In the genomic region with DNA sequence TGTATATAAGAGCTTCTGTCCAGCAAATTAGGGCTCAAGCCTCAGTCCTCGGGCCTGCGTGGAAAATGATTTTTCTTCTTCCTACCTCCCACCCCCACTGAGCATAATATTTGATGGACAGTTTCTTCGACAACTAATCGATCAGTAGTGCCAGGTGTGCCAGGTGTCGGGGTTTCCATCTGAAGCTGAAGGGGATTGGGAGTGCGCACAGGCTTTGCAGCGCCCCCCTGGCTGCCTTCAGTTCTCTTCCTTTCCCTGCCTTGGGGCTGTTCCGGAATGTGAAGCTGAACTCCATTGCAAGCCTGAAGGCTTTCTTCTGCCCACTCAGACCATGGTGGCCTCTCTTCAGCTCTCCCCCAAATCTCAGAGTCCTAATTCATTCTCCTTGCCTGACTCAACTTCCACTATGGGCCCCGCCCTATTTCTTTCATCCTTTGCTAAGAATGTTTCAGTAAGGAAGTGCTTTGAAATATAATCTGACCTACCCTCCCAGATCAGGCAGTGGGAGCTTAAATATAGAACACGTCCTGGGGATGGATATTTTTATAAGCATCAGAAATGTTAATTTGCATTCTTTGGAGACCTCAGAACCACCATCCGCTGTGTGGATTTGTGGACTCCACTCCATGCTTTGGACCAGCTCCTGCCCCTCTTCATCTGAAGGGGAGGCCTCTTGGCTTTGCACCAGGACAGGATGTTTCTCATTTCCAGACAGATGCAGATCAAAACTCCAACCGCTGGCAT, we compare ENCODE assay signal across 13 mouse cellular contexts.
A peak's percentile ranks its signal among the peaks of the same experiment; 100 is the strongest.
DNase-seq lines count a peak whose midpoint lies in the region; ATAC-seq and TF ChIP-seq lines count a peak whose summit lies in the region.
"Had no signal": no experiment of that assay in that cellular context is flagged by ENCODE, and none has a peak within 500 bp of the region (broad histone marks: within the 10 kb centered on the region; RNA-seq: fewer than 3 reads in every experiment).

No protein-coding gene starts in this region.

- ATAC-seq in heart, embryonic 16.5 days (replicated peaks; ENCODE audit: extremely low read depth, insufficient read depth, low FRiP score): no peak
- ATAC-seq in cerebellum, adult (ENCODE audit: insufficient number of reproducible peaks, low FRiP score, low TSS enrichment): no peak
- ATAC-seq: liver, postnatal 0 days had no signal

- no peaks in the 10 kb centered on the region for H3K9me3 ChIP-seq in heart, embryonic 16.5 days (replicated peaks; ENCODE audit: control insufficient read depth, low read length)

- no peak overlapping the region for H3K4me3 ChIP-seq in heart, embryonic 16.5 days (ENCODE audit: low read length)

- WGBS in heart, embryonic 16.5 days: 58% methylated on average over 12 of the region's 12 CpGs

- H3K27ac ChIP-seq in heart, embryonic 16.5 days (ENCODE audit: low read length): no peak overlapping the region

- peak overlapping the region; percentile 4; the same call in 1 of the 2 replicates for H3K4me2 ChIP-seq in heart, embryonic 16.5 days (ENCODE audit: low read depth, low read length)

- DNase-seq in heart, adult 8-10 months (ENCODE audit: low spot score): no peak
- peak; percentile 59 for DNase-seq in 3134 (ENCODE audit: extremely low read depth, insufficient read length, low spot score)
- DNase-seq in brain, embryonic 14.5 days (ENCODE audit: low read depth): peak; percentile 25
- peak; percentile 20 to 49 for DNase-seq in lung, adult 18-20 months
- no peak for DNase-seq in adrenal gland, adult 8-10 months
- no peak for DNase-seq in spleen, adult 18-20 months
- DNase-seq: cerebellum, adult 2 months; heart, postnatal 36 days; layer of hippocampus, adult 9-11 months; liver, postnatal 0 days; thymus, postnatal 25 days had no signal

- TF ChIP-seq CTCF in brain, embryonic 14.5 days (IDR thresholded peaks at IDR 0.05; ENCODE audit: borderline replicate concordance, extremely low read depth, insufficient read depth, insufficient read length): no peak

- no peak for TF ChIP-seq POLR2A in brain, embryonic 14.5 days (IDR thresholded peaks at IDR 0.05; ENCODE audit: borderline replicate concordance, extremely low read depth, insufficient read depth, insufficient read length, poor library complexity, severe bottlenecking)

- H3K36me3 ChIP-seq in heart, embryonic 16.5 days (ENCODE audit: control insufficient read depth, insufficient read depth): no peaks in the 10 kb centered on the region

- H3K4me1 ChIP-seq in heart, embryonic 16.5 days (ENCODE audit: control insufficient read depth, insufficient read depth, low read length): peaks cover 17% of the 10 kb centered on the region

- H3K9ac ChIP-seq in heart, embryonic 16.5 days (ENCODE audit: low read length): no peak overlapping the region
- H3K9ac ChIP-seq: liver, postnatal 0 days had no signal

- H3K27me3 ChIP-seq in heart, embryonic 16.5 days (ENCODE audit: control insufficient read depth, insufficient read depth, low read length): no peaks in the 10 kb centered on the region

Comparison
In these comparisons a context has a peak if more than half of its experiments do, and no peak if none do; other contexts are left out.
1. DNase-seq: peak in 3134 (single experiment), brain, embryonic 14.5 days (single experiment) and lung, adult 18-20 months (2 of 2); none in heart, adult 8-10 months (single experiment), adrenal gland, adult 8-10 months (single experiment) and spleen, adult 18-20 months (0 of 2).